Mouse (Mus musculus) T-helper 2 cell (primary cell): Measurements from ENCODE around the gene Vmn2r69.

ENCODE experiments used
- in situ Hi-C: fragments of 300-600 bp; cut with MboI, MseI; formaldehyde crosslinking; loops from one replicate; pipeline ENCODE4 v1.15.1; 2025; ENCODE audit warnings: high pct_unique_total_duplicates

The Vmn2r69 gene

GRCm38 (mm10) chr7:85415820-85416219 lies at the start of gene Vmn2r69:
Vmn2r69 (minus strand) TSS chr7:85415920.
- in situ Hi-C loops: no loop called here
